Mouse (Mus musculus): Measurements from ENCODE around the gene Rpl39. TPM values are rescaled to one million over a fixed set of nuclear protein-coding genes. Genes with fewer than 3 reads are reported as not detected.

Gene Rpl39
- polyA plus RNA-seq, 1 experiment: 240 TPM

- TF ChIP-seq POLR2A (IDR thresholded peaks at IDR 0.05; ENCODE audit: borderline replicate concordance, insufficient read depth, low read length): peak; percentile 68; the same call in 1 of the 2 replicates
- TF ChIP-seq CTCF (IDR thresholded peaks at IDR 0.05; ENCODE audit: borderline replicate concordance, insufficient read depth, low read depth, low read length): no peak
- H3K4me3 ChIP-seq (replicated peaks; ENCODE audit: insufficient read depth, low read depth, low read length): peak within 1 kb of the TSS; percentile 84
- 9% methylated on average over 30 of the region's 30 CpGs for WGBS
- peak; percentile 87 to 96 for DNase-seq
- no peaks in the 10 kb centered on the region for H3K4me1 ChIP-seq (ENCODE audit: control insufficient read depth, insufficient read depth, low read length)
- H3K27ac ChIP-seq (ENCODE audit: insufficient read depth, low read length): peak within 1 kb of the TSS; percentile 36; the same call in 1 of the 2 replicates
- H3K27me3 ChIP-seq (ENCODE audit: control insufficient read depth, insufficient read depth, low read length): no peaks in the 10 kb centered on the region
Measured at GRCm38 (mm10) chrX:37110193-37110880, 25.1 kb upstream of the Rpl39 start, which contains the start of gene Upf3b. Gene Upf3b, minus strand, starts transcription at chrX:37110322.

DNA sequence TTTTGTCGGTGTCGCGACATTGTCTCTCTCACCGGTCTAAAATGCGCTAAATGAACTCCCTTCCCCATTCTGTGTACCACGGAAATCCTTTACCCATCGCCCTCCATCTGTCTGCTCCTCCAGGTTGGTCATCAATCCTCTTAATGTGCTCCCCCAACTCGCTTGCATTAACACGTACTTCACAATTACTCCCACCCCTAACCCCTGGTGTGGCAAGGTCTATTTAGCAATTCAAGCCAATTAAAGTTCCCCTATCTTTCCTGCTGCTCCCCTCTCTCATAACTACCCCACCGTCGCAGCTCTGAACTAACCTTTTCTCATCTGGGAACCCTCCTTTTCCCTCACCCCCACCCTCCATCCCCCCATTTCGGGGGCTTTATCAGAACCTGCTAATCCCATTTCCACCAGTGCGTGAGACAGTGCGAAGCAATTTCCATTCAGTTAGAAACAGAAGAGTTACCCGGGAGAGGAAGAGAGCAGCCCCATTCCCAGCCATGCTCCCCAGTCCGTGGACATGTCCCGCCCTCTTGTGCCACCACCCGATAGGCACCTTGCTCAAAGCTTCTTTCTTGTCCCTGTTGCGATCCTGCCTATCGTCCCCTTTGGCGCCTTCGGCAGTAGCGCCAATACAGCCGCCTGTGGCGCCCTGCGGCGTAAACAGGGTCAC is 24.5 kb upstream of the Rpl39 start:
- H3K27me3 ChIP-seq (ENCODE audit: control insufficient read depth, insufficient read depth, low read length): no peaks in the 10 kb centered on the region
- no peaks in the 10 kb centered on the region for H3K4me1 ChIP-seq (ENCODE audit: control insufficient read depth, insufficient read depth, low read length)
- 8% methylated on average over 27 of the region's 27 CpGs for WGBS
- peak in 1 of 2 experiments; percentile 7 for DNase-seq
- H3K4me3 ChIP-seq (replicated peaks; ENCODE audit: insufficient read depth, low read depth, low read length): peak overlapping the region; percentile 84
- peak overlapping the region; percentile 36; the same call in 1 of the 2 replicates for H3K27ac ChIP-seq (ENCODE audit: insufficient read depth, low read length)
- no peak for TF ChIP-seq POLR2A (IDR thresholded peaks at IDR 0.05; ENCODE audit: borderline replicate concordance, insufficient read depth, low read length)
- TF ChIP-seq CTCF (IDR thresholded peaks at IDR 0.05; ENCODE audit: borderline replicate concordance, insufficient read depth, low read depth, low read length): no peak

GRCm38 (mm10) chrX:37103826-37104225 is 18.6 kb upstream of the Rpl39 start:
- 76% methylated on average over 2 of the region's 2 CpGs for WGBS
- Histone ChIP-seq H3K4me1 (ENCODE audit: control insufficient read depth, insufficient read depth, low read length) (no peaks in the 10 kb centered on the region), H3K4me3 (replicated peaks; ENCODE audit: insufficient read depth, low read depth, low read length) (no peak overlapping the region), H3K27me3 (ENCODE audit: control insufficient read depth, insufficient read depth, low read length) (no peaks in the 10 kb centered on the region), H3K27ac (ENCODE audit: insufficient read depth, low read length) (no peak overlapping the region)
- no peak for DNase-seq
- TF ChIP-seq CTCF (IDR thresholded peaks at IDR 0.05; ENCODE audit: borderline replicate concordance, insufficient read depth, low read depth, low read length) (no peak), POLR2A (IDR thresholded peaks at IDR 0.05; ENCODE audit: borderline replicate concordance, insufficient read depth, low read length) (no peak)

DNA sequence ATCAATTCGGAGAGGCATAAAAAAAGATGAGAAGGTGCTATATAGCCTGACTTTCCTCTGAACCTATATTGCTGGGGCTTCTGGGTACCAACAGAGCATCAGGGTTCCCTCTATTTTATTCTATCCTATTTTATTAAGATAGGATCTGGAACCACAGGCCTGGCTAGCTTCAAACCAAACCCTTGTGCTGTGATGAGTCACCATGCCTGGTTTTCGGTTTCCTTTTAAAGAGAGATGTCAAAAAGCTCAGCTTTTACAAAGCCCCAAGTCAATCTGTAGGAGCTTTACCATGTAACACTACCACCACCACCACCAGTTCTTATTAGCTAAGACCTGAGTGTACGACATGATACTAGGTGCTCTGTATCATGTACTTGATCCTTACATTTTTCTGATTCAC is 13.5 kb upstream of the Rpl39 start:
- H3K4me3 ChIP-seq (replicated peaks; ENCODE audit: insufficient read depth, low read depth, low read length): no peak overlapping the region
- no peaks in the 10 kb centered on the region for H3K27me3 ChIP-seq (ENCODE audit: control insufficient read depth, insufficient read depth, low read length)
- H3K27ac ChIP-seq (ENCODE audit: insufficient read depth, low read length): no peak overlapping the region
- no peak for DNase-seq
- no peaks in the 10 kb centered on the region for H3K4me1 ChIP-seq (ENCODE audit: control insufficient read depth, insufficient read depth, low read length)
- WGBS: 90% methylated on average over 3 of the region's 3 CpGs
- no peak for TF ChIP-seq CTCF (IDR thresholded peaks at IDR 0.05; ENCODE audit: borderline replicate concordance, insufficient read depth, low read depth, low read length)
- no peak for TF ChIP-seq POLR2A (IDR thresholded peaks at IDR 0.05; ENCODE audit: borderline replicate concordance, insufficient read depth, low read length)

- H3K27me3 ChIP-seq (ENCODE audit: control insufficient read depth, insufficient read depth, low read length): no peaks in the 10 kb centered on the region
- 94% methylated on average over 11 of the region's 11 CpGs for whole genome bisulfite sequencing
Measured at GRCm38 (mm10) chrX:37095106-37095768, 10.0 kb upstream of the Rpl39 start.

GRCm38 (mm10) chrX:37091457-37091856 is 6.3 kb upstream of the Rpl39 start:
- 81% methylated on average over 3 of the region's 3 CpGs for WGBS
- Histone ChIP-seq H3K27ac (ENCODE audit: insufficient read depth, low read length) (no peak overlapping the region), H3K27me3 (ENCODE audit: control insufficient read depth, insufficient read depth, low read length) (no peaks in the 10 kb centered on the region), H3K4me1 (ENCODE audit: control insufficient read depth, insufficient read depth, low read length) (no peaks in the 10 kb centered on the region), H3K4me3 (replicated peaks; ENCODE audit: insufficient read depth, low read depth, low read length) (no peak overlapping the region)
- no peak for DNase-seq
- TF ChIP-seq POLR2A (IDR thresholded peaks at IDR 0.05; ENCODE audit: borderline replicate concordance, insufficient read depth, low read length): no peak

More at GRCm38 (mm10) chrX:37095106-37095768, 10.0 kb upstream of the Rpl39 start:
- TF ChIP-seq CTCF (IDR thresholded peaks at IDR 0.05; ENCODE audit: borderline replicate concordance, insufficient read depth, low read depth, low read length) (no peak), POLR2A (IDR thresholded peaks at IDR 0.05; ENCODE audit: borderline replicate concordance, insufficient read depth, low read length) (no peak)
- Histone ChIP-seq H3K27ac (ENCODE audit: insufficient read depth, low read length) (no peak overlapping the region), H3K4me1 (ENCODE audit: control insufficient read depth, insufficient read depth, low read length) (no peaks in the 10 kb centered on the region), H3K4me3 (replicated peaks; ENCODE audit: insufficient read depth, low read depth, low read length) (no peak overlapping the region)
- no peak for DNase-seq

GRCm38 (mm10) chrX:37088778-37089177 is 3.6 kb upstream of the Rpl39 start:
- TF ChIP-seq CTCF (IDR thresholded peaks at IDR 0.05; ENCODE audit: borderline replicate concordance, insufficient read depth, low read depth, low read length) (no peak), POLR2A (IDR thresholded peaks at IDR 0.05; ENCODE audit: borderline replicate concordance, insufficient read depth, low read length) (no peak)
- 92% methylated on average over 1 of the region's 1 CpGs for WGBS

More at GRCm38 (mm10) chrX:37088778-37089177, 3.6 kb upstream of the Rpl39 start:
- DNase-seq: no peak
- H3K27me3 ChIP-seq (ENCODE audit: control insufficient read depth, insufficient read depth, low read length): no peaks in the 10 kb centered on the region
- H3K4me3 ChIP-seq (replicated peaks; ENCODE audit: insufficient read depth, low read depth, low read length): no peak overlapping the region
- H3K4me1 ChIP-seq (ENCODE audit: control insufficient read depth, insufficient read depth, low read length): no peaks in the 10 kb centered on the region
- no peak overlapping the region for H3K27ac ChIP-seq (ENCODE audit: insufficient read depth, low read length)
